Mouse (Mus musculus) lung, postnatal 10 days (tissue): ENCODE measurements around the gene Wdr90.
A peak's percentile ranks its signal among the peaks of the same experiment; 100 is the strongest.

ENCODE experiments used
- DNase-seq: peaks from one replicate; pipeline ENCODE4 v3.0.0; 2021

Gene Wdr90

GRCm38 (mm10) chr17:25843122-25843521 is 18.2 kb downstream of the Wdr90 start:
- DNase-seq = no peak

GRCm38 (mm10) chr17:25842509-25842908 is 18.8 kb downstream of the Wdr90 start:
- DNase-seq = no peak

- DNase-seq = no peak
These were observed 20.0 kb downstream of the Wdr90 start, which contains the start of gene Gm20683 for GRCm38 (mm10) chr17:25841117-25841880. Gene Gm20683, minus strand, starts transcription at chr17:25841763.

- no peak for DNase-seq
These were observed 20.8 kb downstream of the Wdr90 start for GRCm38 (mm10) chr17:25840519-25840918.

DNA sequence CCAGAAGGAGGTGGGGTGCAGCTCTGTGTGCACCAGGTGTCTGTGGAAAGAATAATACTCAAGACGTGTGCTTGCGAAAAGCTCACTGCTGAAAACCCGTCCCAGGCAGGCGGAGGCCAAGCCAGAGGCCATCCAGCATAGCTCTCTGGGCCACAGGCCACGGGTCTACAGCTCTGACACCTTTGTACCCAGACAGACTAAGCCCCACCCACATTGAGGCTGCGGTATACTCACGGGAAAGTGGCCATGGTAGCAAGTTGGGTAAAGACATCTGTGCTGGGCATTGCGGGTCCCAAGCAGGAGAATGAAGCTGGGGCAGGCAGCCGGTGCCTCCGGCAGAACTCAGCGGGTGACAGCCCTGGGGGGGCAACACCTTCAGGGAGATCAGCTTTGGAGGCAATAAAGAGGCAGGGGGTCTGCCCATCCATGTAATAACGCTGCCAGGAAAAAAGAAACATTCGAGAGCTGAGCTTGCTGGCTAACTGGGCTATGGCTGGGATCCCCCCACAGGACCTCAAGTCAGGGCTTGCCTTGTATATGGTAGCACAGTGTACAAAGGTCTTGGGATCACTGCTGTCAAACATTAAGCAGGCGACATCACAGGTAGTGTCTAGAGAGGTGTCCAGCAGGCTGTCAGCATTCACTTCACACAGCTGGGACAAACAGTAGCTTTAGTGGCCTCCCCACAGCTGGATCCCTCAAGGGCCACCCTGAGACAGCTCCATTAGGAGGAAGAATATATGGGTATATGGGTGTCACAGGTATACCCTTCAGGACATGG is 21.7 kb downstream of the Wdr90 start:
- DNase-seq = no peak

GRCm38 (mm10) chr17:25838904-25839303 is 22.4 kb downstream of the Wdr90 start:
- no peak for DNase-seq

DNA sequence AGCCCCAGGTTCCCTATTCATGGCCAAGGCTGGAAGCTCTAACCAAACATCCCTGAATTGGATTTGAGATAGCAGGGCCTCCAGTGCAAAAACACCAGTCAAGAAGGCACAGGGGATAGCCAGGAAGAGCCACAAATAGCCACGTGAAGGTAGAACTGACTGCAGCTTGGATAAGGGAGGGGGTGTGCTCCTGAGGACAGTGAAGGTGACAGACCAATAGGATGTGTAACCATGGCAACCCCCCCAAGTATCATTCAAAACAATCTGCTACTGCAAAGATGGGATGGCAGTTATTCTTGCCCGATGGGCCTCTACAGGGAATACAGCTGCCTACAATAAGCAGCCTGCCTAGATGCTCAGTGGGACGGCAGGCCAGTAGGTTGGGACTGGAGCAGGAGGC is 23.8 kb downstream of the Wdr90 start:
- no peak for DNase-seq

DNA sequence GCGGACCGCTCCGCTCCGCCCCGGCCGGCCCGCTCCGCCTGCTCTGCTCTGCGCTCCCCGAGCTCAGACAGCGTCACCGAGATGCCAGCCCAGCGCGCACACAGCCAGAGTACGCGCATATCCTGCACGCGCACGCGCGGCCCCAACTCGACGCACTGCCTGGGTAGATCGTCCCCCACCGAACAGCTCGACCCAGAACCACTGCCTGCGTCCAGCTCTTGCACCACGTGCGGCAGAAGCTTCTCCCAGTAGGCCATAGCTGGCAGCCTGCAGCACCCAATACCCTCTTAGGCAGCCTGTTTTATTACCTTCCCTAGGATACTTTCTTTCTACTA is 24.3 kb downstream of the Wdr90 start, which contains the start of gene Rhbdl1:
Rhbdl1 (minus strand) TSS at position 220 of the 335 bp plus-strand sequence.
- DNase-seq = peak; percentile 82

DNA sequence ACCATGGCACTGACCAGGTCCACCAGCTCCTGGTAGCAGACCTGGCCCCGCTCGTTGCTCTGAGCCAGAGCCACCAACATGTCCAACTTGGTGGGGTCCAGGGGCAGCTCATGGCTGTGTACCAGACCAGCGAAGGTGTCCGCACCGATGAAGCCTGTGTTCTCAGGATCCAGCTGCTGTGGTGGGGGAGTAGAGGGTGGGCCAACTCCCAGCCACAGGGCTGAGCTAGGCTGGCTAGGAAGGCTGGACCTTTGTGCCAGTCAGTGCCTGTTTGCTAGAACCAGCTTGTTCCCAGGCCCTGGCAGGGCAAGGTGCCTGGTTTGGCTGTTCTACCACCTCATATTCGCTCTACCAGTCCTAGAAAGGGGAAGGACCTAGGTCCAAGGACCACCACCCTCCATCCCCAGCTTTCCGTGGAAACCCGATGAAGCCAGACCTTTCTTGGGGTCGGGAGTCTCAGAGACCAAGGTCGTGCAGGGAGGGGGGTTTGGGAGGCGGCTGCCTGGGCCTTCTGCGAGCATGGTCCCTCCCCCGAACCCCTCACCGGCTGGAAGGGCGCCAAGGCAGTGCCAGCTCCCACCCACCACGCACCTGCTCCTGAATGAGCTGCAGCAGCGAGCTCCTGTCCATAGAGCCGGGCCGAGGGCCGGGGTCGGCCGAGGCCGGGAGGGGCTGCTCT is 24.8 kb downstream of the Wdr90 start:
- DNase-seq = peak; percentile 33

DNA sequence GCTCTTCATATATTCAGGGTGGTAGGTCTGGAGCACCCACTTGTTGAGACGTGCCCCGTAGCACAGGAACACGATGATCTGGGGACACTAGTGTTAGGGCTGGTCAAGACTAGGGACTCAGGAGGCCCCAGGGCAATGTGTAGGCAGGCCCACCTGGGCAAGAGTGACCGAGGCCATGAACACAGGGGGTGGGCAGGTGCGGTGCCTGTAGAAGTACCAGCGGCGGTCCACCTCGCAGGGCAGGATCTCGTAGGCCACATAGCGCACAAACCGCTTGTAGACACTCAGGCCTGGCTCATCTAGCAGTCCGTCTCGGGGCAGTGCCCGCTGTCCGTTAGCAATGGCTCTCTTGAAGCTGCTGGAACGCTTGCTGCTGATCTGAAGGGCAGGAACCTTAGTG is 25.5 kb downstream of the Wdr90 start:
- no peak for DNase-seq

- no peak for DNase-seq
These were observed 26.0 kb downstream of the Wdr90 start for GRCm38 (mm10) chr17:25835301-25835700.

GRCm38 (mm10) chr17:25834595-25835222 is 26.6 kb downstream of the Wdr90 start:
- no peak for DNase-seq

GRCm38 (mm10) chr17:25833961-25834594 is 27.2 kb downstream of the Wdr90 start:
- DNase-seq = peak; percentile 35

DNA sequence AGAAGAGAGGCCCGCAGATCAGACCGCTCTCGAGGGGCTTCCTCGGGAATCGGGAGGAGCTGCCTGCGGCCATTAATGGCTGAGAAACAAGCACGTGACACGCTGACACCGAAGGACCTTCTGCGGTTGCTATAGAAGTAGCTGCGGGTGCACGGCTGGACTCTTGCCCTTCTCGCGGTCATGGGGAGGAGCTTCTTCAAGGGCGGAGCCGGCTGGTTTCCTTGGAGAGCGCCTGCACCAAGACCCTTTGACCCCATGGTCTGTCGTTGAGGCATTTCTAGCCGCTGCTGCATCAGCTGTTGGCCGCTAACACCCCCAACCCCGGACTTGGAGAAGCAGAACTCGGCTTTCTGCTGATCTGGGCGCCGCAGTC is 28.0 kb downstream of the Wdr90 start, which contains the start of gene Stub1:
Stub1 (minus strand) TSS at position 114 of the 373 bp plus-strand sequence.
- peak; percentile 96 for DNase-seq

DNA sequence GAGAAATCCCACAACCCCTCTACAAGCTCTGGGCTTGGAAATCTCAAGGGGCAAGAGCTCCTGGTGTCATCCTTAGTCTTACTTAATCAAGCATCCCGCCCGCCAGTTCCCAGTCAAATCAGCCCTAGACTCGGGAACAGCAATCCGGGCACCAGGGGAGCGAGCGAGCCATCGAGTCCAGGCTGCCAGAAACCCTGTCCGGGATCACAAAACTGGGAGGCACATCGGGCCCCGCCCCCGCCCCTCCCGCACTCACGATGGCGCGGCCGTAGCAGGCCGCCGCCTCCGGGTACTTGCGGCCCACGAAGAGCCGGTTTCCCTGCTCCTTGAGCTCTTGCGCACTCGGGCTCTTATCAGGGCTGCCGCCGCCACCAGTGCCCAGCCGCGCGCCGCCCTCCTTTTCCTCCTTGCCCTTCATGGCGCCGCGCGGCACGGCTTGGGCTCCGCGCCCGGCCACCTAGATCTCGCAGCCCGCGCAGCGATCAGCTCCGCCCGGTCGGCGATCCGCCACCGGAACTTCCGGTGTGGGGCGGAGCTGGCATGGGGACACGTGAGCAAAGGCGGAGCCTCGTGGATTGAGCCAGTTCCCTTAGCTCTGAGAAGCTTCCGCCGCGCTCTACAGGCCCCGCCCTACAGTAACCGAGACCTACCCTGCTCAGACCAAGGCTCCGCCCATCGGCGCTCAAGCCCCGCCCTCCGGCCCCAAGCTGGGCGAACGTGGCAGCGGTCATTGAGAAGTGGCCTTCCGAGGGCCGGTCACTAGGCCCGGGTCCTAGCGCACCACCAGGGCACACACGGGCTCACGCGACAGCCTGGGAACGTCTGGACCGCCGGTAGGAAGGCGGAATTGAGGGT is 28.6 kb downstream of the Wdr90 start:
- peak; percentile 100 for DNase-seq

GRCm38 (mm10) chr17:25831451-25832281 is 29.6 kb downstream of the Wdr90 start:
- DNase-seq = peak; percentile 42

DNA sequence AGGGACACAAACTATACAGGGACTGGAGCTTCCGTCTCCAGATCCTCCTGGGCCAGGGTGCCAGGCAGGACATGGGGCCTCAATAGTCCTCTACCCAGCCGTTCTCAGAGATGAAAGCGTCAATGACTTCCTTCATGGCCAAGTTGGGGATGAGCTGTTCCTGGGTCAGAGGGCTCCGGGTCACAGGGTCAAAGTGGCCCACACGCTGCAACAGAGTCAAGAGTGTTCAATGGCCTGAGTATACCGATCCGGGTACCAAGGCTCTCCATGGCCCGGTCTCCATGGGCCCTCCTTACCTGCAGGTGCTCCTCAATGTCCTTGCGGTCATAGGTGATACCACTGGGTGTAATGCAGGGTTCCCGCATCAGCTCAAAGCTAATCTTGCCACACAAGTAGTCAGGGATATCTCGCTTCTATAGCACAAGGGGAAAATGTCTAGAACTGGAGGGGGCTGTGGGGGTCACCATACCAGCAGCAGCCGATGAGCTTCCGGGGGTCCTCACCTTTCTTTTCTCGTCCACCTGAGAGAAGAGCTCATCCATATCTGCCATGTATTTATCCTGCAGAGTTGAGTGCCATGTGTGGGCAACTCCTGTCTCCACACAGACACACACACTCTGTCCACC is 30.4 kb downstream of the Wdr90 start:
- DNase-seq = no peak

DNA sequence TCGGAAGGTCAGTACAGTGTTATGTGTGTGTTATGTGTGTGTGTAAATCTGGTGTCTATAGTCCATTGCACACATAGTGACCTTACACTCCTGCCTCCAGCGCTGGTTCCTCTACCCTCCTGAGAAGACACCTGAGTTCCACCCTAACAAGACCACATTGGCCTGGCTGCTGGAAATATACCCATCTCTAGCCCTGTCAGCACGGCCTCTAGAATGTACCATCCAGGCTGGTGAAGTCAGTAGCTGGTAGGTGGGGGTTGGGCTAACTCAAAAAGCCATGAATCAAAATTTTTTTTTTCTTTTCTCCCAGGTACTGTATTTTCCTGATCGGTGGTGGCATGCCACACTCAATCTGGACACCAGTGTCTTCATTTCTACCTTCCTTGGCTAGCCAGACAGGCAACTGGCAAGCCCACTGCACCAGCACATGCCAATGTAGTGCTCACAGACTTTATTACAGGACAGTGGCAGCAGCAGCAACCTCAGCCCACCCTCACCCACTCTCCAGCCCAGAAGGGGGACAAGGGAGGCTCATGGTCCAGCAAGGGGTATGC is 31.0 kb downstream of the Wdr90 start:
- no peak for DNase-seq

- DNase-seq = no peak
These were observed 31.7 kb downstream of the Wdr90 start for GRCm38 (mm10) chr17:25829558-25830017.
